Mouse (Mus musculus) frontal cortex, postnatal 36 days (tissue): Measurements from ENCODE around the gene Hist1h2bg.
"Not testable (repeated sequence)": the region's sequence is repeated elsewhere in the genome, so short reads cannot be mapped to it uniquely, and the experiment has no call there.

ENCODE experiments used
- DNase-seq, 2 experiments: peaks; one replicate each; pipeline ENCODE4 v3.0.0; 2022; ENCODE audit warnings: low spot score in 2 of 2

Hist1h2bg gene

GRCm38 (mm10) chr13:23583387-23584068, 12.3 kb downstream of the Hist1h2bg start:
- no peak for DNase-seq

- DNase-seq = no peak
Observed at GRCm38 (mm10) chr13:23584331-23584730, 13.1 kb downstream of the Hist1h2bg start.

- DNase-seq = peak; percentile 71 to 81
Observed at GRCm38 (mm10) chr13:23585029-23585441, 13.8 kb downstream of the Hist1h2bg start.

- peak; percentile 69 to 89 for DNase-seq
Observed at GRCm38 (mm10) chr13:23585442-23586098, 14.4 kb downstream of the Hist1h2bg start.

- no peak for DNase-seq
Observed at GRCm38 (mm10) chr13:23586099-23586939, 15.1 kb downstream of the Hist1h2bg start.

- DNase-seq = no peak
Observed at GRCm38 (mm10) chr13:23586940-23587225, 15.7 kb downstream of the Hist1h2bg start.

- DNase-seq = no peak
Observed at GRCm38 (mm10) chr13:23591206-23591605, 20.0 kb downstream of the Hist1h2bg start.

- DNase-seq = not testable (repeated sequence)
Observed at GRCm38 (mm10) chr13:23591886-23592285, 20.7 kb downstream of the Hist1h2bg start.

GRCm38 (mm10) chr13:23592614-23593013, 21.4 kb downstream of the Hist1h2bg start:
- DNase-seq = no peak

- no peak for DNase-seq
Observed at GRCm38 (mm10) chr13:23593051-23593770, 22.0 kb downstream of the Hist1h2bg start.

- no peak for DNase-seq
Observed at GRCm38 (mm10) chr13:23595185-23595584, 24.0 kb downstream of the Hist1h2bg start.

- DNase-seq = no peak
Observed at GRCm38 (mm10) chr13:23595622-23596372, 24.6 kb downstream of the Hist1h2bg start.

GRCm38 (mm10) chr13:23597957-23598356, 26.8 kb downstream of the Hist1h2bg start:
- DNase-seq = peak in 1 of 2 experiments; percentile 72

- DNase-seq = no peak
Observed at GRCm38 (mm10) chr13:23603182-23603699, 32.0 kb downstream of the Hist1h2bg start.

GRCm38 (mm10) chr13:23604452-23604851, 33.3 kb downstream of the Hist1h2bg start:
- DNase-seq = no peak

GRCm38 (mm10) chr13:23605052-23605451, 33.9 kb downstream of the Hist1h2bg start:
- no peak for DNase-seq

GRCm38 (mm10) chr13:23609209-23609608, 38.0 kb downstream of the Hist1h2bg start:
- no peak for DNase-seq

- DNase-seq = no peak
Observed at GRCm38 (mm10) chr13:23609844-23610243, 38.6 kb downstream of the Hist1h2bg start.

- DNase-seq = no peak
Observed at GRCm38 (mm10) chr13:23610393-23610792, 39.2 kb downstream of the Hist1h2bg start.

GRCm38 (mm10) chr13:23611638-23612037, 40.4 kb downstream of the Hist1h2bg start:
- no peak for DNase-seq
